Mouse (Mus musculus) heart, embryonic 15.5 days (tissue): ENCODE data around the gene Spg21. TPM values are rescaled to one million over a fixed set of nuclear protein-coding genes. Genes with fewer than 3 reads are reported as not detected.

Experiments
- ATAC-seq: fragments of 200-750 bp; cut with Nextera tagmentation; replicated peaks from 2 replicates; pipeline ENCODE4 v1.8.0; 2017; ENCODE audit warnings: low read depth, moderate TSS enrichment; ENCODE audit not compliant: insufficient number of reproducible peaks, insufficient read depth, low FRiP score
- H3K27ac ChIP-seq: fragments of 300-500 bp; sonication (generic); 2 replicates; pipeline ENCODE4 v1.5.1; 2015; ENCODE audit warnings: mild to moderate bottlenecking, inconsistent platforms
- H3K27me3 ChIP-seq: fragments of 300-500 bp; sonication (generic); 2 replicates; pipeline ENCODE4 v1.6.1; 2015; ENCODE audit warnings: inconsistent platforms
- H3K36me3 ChIP-seq: fragments of 300-500 bp; sonication (generic); 2 replicates; pipeline ENCODE4 v1.6.1; 2015; ENCODE audit warnings: mild to moderate bottlenecking, inconsistent platforms
- H3K4me1 ChIP-seq: fragments of 300-500 bp; sonication (generic); replicated peaks from 2 replicates; pipeline ENCODE4 v1.6.1; 2015; ENCODE audit warnings: inconsistent platforms
- H3K4me2 ChIP-seq: fragments of 300-500 bp; sonication (generic); 2 replicates; pipeline ENCODE4 v1.6.1; 2015; ENCODE audit warnings: inconsistent platforms, mild to moderate bottlenecking, moderate library complexity
- H3K4me3 ChIP-seq: fragments of 300-500 bp; sonication (generic); 2 replicates; pipeline ENCODE4 v1.5.1; 2015; ENCODE audit warnings: mild to moderate bottlenecking, inconsistent platforms
- H3K9ac ChIP-seq: fragments of 300-500 bp; sonication (generic); 2 replicates; pipeline ENCODE4 v1.6.1; 2015; ENCODE audit warnings: mild to moderate bottlenecking, inconsistent platforms
- H3K9me3 ChIP-seq: fragments of 300-500 bp; sonication (generic); replicated peaks from 2 replicates; pipeline ENCODE4 v1.6.1; 2016; ENCODE audit warnings: inconsistent platforms
- WGBS: fragments of 180-500 bp; shearing (Covaris S2); methylation state at CpG from one replicate; pipeline ENCODE4 v1.1.7; 2015; ENCODE audit warnings: mixed read lengths; 5-methylcytosine and 5-hydroxymethylcytosine counted together
- polyA plus RNA-seq: library from polyadenylated mRNA; unstranded; fragments of >200 nt; fragmentation: Nextera tagmentation; extraction: Ambion mirVana; gene quantifications from 2 replicates; pipeline ENCODE4 v1.2.1, GENCODE M21; 2015

Spg21 gene
- polyA plus RNA-seq, 1 experiment from 2014 or later: 52.9 TPM

DNA sequence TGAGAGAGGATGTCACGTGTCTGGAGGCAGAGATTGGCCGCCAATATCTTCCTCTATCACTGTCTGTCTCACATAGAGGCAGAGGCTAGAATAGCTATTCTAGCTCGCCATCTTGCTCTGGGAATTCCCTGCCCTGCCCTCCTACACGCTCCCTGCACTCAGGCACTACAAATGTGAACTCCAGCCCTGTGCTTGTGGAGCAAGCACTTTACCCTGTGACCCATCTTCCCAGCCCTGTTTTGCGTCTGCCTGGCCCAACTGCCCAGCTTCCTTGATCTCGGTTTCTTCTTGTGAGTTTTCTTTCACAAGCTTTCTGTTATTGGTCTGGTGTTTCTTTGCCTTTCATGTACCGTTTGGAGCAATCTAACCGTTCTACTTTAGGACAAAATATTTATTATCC is 18.4 kb downstream of the Spg21 start:
- no peak overlapping the region for H3K4me3 ChIP-seq
- 82% methylated on average over 8 of the region's 8 CpGs for WGBS

DNA sequence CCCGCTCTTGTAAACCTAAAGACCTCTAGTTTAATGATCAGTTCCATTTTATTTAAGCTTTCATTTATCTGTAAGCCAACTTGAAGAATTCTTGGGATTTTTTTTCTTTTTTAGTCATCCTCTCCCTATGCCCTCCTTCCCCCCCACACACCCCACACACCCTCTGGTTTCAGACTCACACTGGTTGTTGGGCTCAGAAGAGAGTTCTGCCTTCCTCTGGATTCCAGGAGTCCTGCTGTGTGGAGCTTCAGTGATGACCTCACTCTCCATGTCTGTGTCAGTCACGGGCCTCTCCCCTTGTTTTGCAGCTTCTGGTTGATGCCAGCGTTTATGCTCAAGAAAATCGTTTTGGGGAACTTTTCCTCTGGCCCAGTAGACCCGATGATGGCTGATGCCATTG is 19.3 kb downstream of the Spg21 start:
- ATAC-seq: no peak
- no peak overlapping the region for H3K27ac ChIP-seq
- H3K27me3 ChIP-seq: no peaks in the 10 kb centered on the region
- H3K9me3 ChIP-seq: no peaks in the 10 kb centered on the region
- no peaks in the 10 kb centered on the region for H3K4me1 ChIP-seq
- 86% methylated on average over 5 of the region's 5 CpGs for WGBS
- no peak overlapping the region for H3K4me3 ChIP-seq
- H3K4me2 ChIP-seq: no peak overlapping the region
- H3K36me3 ChIP-seq: peaks cover 69% of the 10 kb centered on the region
- no peak overlapping the region for H3K9ac ChIP-seq

More for the DNA sequence above, 18.4 kb downstream of the Spg21 start:
- H3K27me3 ChIP-seq: no peaks in the 10 kb centered on the region
- peaks cover 64% of the 10 kb centered on the region for H3K36me3 ChIP-seq
- H3K9ac ChIP-seq: no peak overlapping the region
- no peak for ATAC-seq
- H3K4me1 ChIP-seq: no peaks in the 10 kb centered on the region
- H3K4me2 ChIP-seq: no peak overlapping the region
- no peaks in the 10 kb centered on the region for H3K9me3 ChIP-seq
- no peak overlapping the region for H3K27ac ChIP-seq

DNA sequence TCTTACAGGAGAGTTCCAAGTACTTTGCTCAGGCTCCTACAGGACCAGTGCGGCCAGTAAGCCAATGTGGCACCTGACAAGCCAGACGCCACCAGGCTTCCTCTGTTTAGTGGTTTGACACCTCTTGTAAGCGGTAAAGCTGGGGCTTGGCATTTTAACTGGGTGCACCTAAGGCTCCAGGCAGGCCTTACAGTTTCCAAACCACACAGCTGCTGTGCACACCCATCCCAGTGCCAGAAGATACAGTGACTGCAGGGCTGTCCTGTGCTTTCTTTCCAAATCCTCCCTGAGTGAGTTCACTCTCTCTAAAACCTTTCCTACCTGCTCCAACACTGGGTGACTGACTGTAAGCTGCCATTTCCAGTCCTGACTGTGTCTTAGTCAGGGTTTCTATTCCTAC is 30.7 kb downstream of the Spg21 start:
- H3K4me3 ChIP-seq: no peak overlapping the region
- H3K36me3 ChIP-seq: peaks cover 17% of the 10 kb centered on the region
- no peaks in the 10 kb centered on the region for H3K4me1 ChIP-seq
- no peaks in the 10 kb centered on the region for H3K27me3 ChIP-seq
- 83% methylated on average over 3 of the region's 3 CpGs for WGBS
- no peak overlapping the region for H3K9ac ChIP-seq
- no peak for ATAC-seq
- H3K9me3 ChIP-seq: no peaks in the 10 kb centered on the region
- H3K4me2 ChIP-seq: no peak overlapping the region
- no peak overlapping the region for H3K27ac ChIP-seq

DNA sequence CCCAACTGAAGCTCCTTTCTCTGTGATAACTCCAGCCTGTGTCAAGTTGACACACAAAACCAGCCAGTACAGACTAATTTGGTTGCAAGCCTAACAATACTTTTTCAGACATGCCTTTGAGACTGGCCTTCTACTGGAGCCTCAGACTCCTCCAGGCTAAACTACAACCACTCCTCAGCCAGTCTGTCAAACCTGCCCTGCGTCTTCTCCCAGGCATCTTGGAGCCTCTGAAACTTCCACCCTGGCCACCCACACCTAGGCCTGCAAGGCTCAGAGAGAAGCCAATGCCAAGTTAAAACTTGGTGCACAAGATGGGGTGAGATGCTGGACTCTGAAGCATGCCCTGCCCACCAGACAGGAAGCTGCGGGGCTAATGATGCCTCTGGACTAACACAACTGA is 31.6 kb downstream of the Spg21 start:
- H3K9ac ChIP-seq: no peak overlapping the region
- ATAC-seq: no peak
- WGBS: 89% methylated on average over 2 of the region's 2 CpGs
- H3K27me3 ChIP-seq: no peaks in the 10 kb centered on the region
- no peak overlapping the region for H3K4me2 ChIP-seq
- H3K9me3 ChIP-seq: no peaks in the 10 kb centered on the region
- H3K4me1 ChIP-seq: no peaks in the 10 kb centered on the region
- peaks cover 11% of the 10 kb centered on the region; the same call in 1 of the 2 replicates for H3K36me3 ChIP-seq
- H3K4me3 ChIP-seq: no peak overlapping the region
- no peak overlapping the region for H3K27ac ChIP-seq

DNA sequence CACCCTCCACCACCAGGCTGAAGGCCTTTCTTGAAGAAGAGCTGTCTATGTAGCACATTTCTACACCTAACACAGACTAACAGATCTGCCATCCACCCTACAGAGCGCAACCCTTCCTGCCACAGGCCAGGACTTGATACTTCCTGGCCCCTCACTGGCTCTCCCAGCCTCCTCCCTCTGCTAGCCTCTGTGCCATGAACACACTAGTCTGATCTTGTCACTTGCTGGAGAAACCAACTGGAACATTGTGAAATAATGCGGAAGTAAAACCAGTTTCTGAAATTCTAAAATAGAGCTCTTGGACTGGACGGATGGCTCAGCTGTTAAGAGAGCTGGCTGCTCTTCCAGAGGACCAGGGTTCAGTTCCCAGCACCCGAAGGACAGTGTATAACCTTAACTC is 32.1 kb downstream of the Spg21 start:
- H3K27ac ChIP-seq: no peak overlapping the region
- H3K4me3 ChIP-seq: no peak overlapping the region
- no peaks in the 10 kb centered on the region for H3K4me1 ChIP-seq
- WGBS: 88% methylated on average over 4 of the region's 4 CpGs
- H3K9me3 ChIP-seq: no peaks in the 10 kb centered on the region
- H3K9ac ChIP-seq: no peak overlapping the region
- no peak overlapping the region for H3K4me2 ChIP-seq
- ATAC-seq: no peak
- no peaks in the 10 kb centered on the region for H3K27me3 ChIP-seq
- peaks cover 6% of the 10 kb centered on the region; the same call in 1 of the 2 replicates for H3K36me3 ChIP-seq

DNA sequence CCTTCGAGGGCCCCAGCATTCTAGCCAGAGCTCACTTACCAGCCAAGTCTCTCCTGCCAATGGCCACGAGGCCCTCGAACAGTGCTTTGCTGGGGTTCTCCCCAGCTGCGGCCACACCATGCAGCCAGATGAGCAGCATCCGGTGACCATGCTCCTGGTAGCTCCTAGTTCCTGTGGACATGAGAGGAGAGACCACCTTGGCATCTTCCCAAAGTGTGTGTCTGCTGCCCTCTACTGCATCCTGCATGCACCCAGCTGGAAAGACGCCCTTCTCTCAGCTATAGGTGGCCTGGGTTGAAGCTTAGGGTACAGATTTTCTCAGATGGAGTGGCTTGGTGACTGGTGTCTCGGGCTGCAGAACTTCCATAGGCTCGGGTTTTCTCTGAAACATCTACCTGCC is 41.4 kb downstream of the Spg21 start:
- Histone ChIP-seq H3K27ac (no peak overlapping the region), H3K4me1 (no peaks in the 10 kb centered on the region), H3K4me2 (no peak overlapping the region), H3K4me3 (no peak overlapping the region), H3K9me3 (no peaks in the 10 kb centered on the region), H3K9ac (no peak overlapping the region), H3K36me3 (no peaks in the 10 kb centered on the region), H3K27me3 (no peaks in the 10 kb centered on the region)
- WGBS: 38% methylated on average over 8 of the region's 8 CpGs
- ATAC-seq: no peak

DNA sequence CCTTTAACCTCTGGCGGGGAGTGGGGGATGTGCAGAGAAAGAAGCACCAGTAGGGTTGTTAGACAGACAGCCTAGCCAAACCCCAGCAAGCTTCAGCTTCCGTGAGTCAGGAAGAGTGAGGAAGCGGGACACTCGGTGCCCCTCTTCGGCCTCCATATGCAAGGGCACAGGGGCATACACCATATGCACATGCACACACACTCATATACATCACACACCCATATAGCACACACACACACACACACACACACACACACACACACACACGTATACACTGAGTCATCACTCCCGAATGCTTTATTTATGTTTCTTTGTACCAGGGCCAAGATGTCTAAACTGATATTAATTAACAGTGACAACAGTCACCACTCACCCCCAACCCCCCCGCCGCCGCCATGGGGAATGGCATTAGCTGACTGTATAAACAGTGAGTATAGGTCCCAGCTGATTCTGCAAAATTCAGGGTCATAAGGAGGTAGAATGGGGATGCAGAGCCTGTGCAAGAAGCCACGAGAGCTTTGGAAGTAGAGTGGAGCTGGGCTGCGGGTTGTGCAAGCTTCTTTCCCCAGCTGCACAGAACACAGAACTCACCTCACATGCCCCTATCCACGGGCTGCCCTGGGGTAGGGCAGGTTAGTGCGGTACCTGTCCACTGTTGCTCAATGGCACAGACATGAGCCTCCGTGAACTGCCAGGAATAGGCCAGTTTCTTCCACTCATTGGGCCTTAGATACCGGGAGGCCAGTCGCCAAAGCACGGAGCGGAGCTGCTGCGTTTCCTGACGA is 42.2 kb downstream of the Spg21 start:
- H3K27ac ChIP-seq: no peak overlapping the region
- ATAC-seq: no peak
- 76% methylated on average over 21 of the region's 21 CpGs for WGBS

DNA sequence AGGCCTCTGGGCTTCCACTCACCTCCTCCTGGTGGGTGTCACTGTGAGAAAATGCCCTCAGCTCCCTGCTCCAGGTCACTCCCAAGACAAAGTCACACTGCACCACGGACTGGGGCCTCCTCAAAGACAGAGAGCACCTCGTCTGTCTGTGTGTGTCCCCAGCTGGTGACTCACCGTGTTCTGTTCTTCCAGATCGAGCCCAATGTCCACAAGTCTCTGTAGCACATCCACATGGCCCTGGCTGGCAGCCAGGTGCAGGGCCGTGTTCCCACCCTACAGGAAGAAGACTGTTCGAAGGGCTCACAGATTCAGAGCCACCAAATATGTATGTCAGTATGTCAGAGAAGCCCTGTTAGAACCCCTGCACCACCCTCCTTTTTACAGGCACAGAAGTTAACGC is 47.7 kb downstream of the Spg21 start:
- WGBS: 18% methylated on average over 7 of the region's 7 CpGs
- H3K9me3 ChIP-seq: no peaks in the 10 kb centered on the region
- H3K4me2 ChIP-seq: no peak overlapping the region
- H3K4me1 ChIP-seq: peaks cover 6% of the 10 kb centered on the region
- H3K27ac ChIP-seq: no peak overlapping the region
- no peaks in the 10 kb centered on the region for H3K36me3 ChIP-seq
- peaks cover 7% of the 10 kb centered on the region for H3K27me3 ChIP-seq
- no peak for ATAC-seq
- no peak overlapping the region for H3K4me3 ChIP-seq
- H3K9ac ChIP-seq: no peak overlapping the region

More for the DNA sequence above, 42.2 kb downstream of the Spg21 start:
- Histone ChIP-seq H3K4me1 (no peaks in the 10 kb centered on the region; the same call in 1 of the 2 replicates), H3K9me3 (no peaks in the 10 kb centered on the region), H3K36me3 (no peaks in the 10 kb centered on the region), H3K4me2 (no peak overlapping the region), H3K4me3 (no peak overlapping the region), H3K27me3 (no peaks in the 10 kb centered on the region), H3K9ac (no peak overlapping the region)

DNA sequence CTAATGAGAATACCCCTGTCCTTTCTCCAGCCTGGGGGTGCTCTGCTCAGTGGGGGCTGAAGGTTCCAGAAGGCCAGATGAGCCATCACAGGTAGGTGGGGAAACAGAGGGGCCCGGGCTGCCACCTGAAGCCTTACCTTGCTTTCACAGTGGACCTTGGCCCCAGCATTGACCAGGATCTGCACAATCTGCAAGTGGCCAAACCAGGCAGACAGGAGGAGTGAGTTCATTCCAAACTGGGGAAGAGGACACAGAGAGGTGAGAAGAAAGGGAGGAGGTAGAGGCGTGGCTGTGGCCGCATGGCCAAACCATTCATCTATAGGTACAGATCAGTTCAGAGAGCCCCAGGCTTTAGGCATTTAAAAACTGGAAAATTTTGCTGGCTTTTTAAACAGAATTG is 51.8 kb downstream of the Spg21 start:
- no peak overlapping the region for H3K27ac ChIP-seq
- no peaks in the 10 kb centered on the region for H3K9me3 ChIP-seq
- no peak overlapping the region for H3K4me3 ChIP-seq
- H3K27me3 ChIP-seq: peaks cover 8% of the 10 kb centered on the region
- no peak overlapping the region for H3K9ac ChIP-seq
- ATAC-seq: no peak
- H3K36me3 ChIP-seq: no peaks in the 10 kb centered on the region
- H3K4me2 ChIP-seq: no peak overlapping the region
- WGBS: 83% methylated on average over 3 of the region's 3 CpGs
- peaks cover 6% of the 10 kb centered on the region for H3K4me1 ChIP-seq

DNA sequence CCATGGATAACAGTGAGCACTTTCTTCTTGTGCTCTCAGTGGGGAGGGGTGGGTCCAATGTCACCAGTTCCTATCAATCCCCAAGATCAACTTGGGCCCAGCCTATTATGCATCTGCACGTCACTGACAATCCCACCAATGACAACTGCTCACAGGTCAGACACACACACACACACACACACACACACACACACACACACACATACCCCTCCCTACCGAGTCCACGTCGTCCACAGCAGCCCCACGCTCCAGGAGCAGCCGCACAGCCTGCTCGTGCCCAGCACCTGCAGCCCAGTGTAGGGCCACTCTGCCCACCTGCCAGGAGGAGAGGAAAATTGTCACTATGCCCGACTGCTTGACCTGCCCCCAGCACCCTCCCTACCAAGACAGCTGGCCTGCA is 53.7 kb downstream of the Spg21 start:
- WGBS: 77% methylated on average over 8 of the region's 8 CpGs
- H3K27me3 ChIP-seq: peaks cover 8% of the 10 kb centered on the region
- H3K4me3 ChIP-seq: no peak overlapping the region
- H3K36me3 ChIP-seq: no peaks in the 10 kb centered on the region
- no peak overlapping the region for H3K9ac ChIP-seq
- no peak overlapping the region for H3K27ac ChIP-seq
- H3K4me1 ChIP-seq: no peaks in the 10 kb centered on the region
- H3K4me2 ChIP-seq: no peak overlapping the region
- no peak for ATAC-seq
- no peaks in the 10 kb centered on the region for H3K9me3 ChIP-seq

DNA sequence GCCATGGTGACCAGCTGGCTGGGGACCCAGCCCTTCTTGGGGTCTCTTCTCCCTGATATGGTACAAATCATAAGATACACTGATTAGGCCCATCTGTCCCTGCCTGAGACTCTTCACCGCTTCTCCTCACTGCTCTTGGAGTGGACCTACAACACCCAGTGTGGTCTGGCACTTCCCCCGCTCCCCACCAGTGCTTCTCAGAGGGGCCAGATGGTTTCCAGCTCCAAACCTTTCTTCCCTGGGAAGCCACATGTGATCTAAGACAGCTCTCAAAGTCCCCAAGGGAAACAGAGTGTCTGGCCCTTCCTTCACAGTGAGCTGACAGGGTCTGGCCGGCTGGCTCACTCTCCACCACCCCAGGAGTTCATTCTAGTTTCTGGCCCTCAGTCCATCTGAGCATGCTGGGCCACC is 54.1 kb downstream of the Spg21 start:
- Histone ChIP-seq H3K9me3 (no peaks in the 10 kb centered on the region), H3K4me1 (peaks cover 2% of the 10 kb centered on the region), H3K27me3 (peaks cover 11% of the 10 kb centered on the region), H3K4me2 (no peak overlapping the region), H3K9ac (no peak overlapping the region), H3K4me3 (no peak overlapping the region), H3K27ac (no peak overlapping the region), H3K36me3 (no peaks in the 10 kb centered on the region)
- 52% methylated on average over 3 of the region's 3 CpGs for WGBS
- no peak for ATAC-seq
